Comparison of ENCODE assay signal across 23 mouse cellular contexts in genomic region chrX:112801113-112801512, GRCm38 (mm10).
"Had no signal": no experiment of that assay in that cellular context is flagged by ENCODE, and none has a peak within 500 bp of the region (broad histone marks: within the 10 kb centered on the region; RNA-seq: fewer than 3 reads in every experiment).

No protein-coding gene starts in this region.

- H3K9me3 ChIP-seq: heart, embryonic 13.5 days; heart, embryonic 15.5 days; hindbrain, embryonic 13.5 days; hindbrain, embryonic 15.5 days; limb, embryonic 13.5 days; limb, embryonic 15.5 days; liver, embryonic 12.5 days had no signal

- H3K4me3 ChIP-seq: heart, adult 2 months; heart, embryonic 13.5 days; heart, embryonic 15.5 days; hindbrain, embryonic 13.5 days; hindbrain, embryonic 15.5 days; layer of hippocampus, adult 2 months; limb, embryonic 13.5 days; limb, embryonic 15.5 days; liver, embryonic 12.5 days had no signal

- H3K27me3 ChIP-seq: heart, embryonic 13.5 days; heart, embryonic 15.5 days; hindbrain, embryonic 13.5 days; hindbrain, embryonic 15.5 days; limb, embryonic 13.5 days; limb, embryonic 15.5 days; liver, embryonic 12.5 days had no signal

- H3K27ac ChIP-seq: heart, adult 2 months; heart, embryonic 13.5 days; heart, embryonic 15.5 days; hindbrain, embryonic 13.5 days; hindbrain, embryonic 15.5 days; hindbrain, postnatal 0 days; layer of hippocampus, adult 2 months; limb, embryonic 13.5 days; limb, embryonic 15.5 days; liver, embryonic 12.5 days had no signal

- H3K36me3 ChIP-seq: heart, embryonic 13.5 days; heart, embryonic 15.5 days; hindbrain, embryonic 13.5 days; hindbrain, embryonic 15.5 days; limb, embryonic 13.5 days; limb, embryonic 15.5 days; liver, embryonic 12.5 days had no signal

- H3K4me1 ChIP-seq: heart, embryonic 13.5 days; heart, embryonic 15.5 days; hindbrain, embryonic 13.5 days; hindbrain, embryonic 15.5 days; limb, embryonic 13.5 days; limb, embryonic 15.5 days; liver, embryonic 12.5 days had no signal

- H3K4me2 ChIP-seq: heart, embryonic 11.5 days; heart, embryonic 13.5 days; heart, embryonic 15.5 days; hindbrain, embryonic 13.5 days; hindbrain, embryonic 15.5 days; limb, embryonic 13.5 days; limb, embryonic 15.5 days; liver, embryonic 12.5 days had no signal

- ATAC-seq: hindbrain, postnatal 0 days; liver, embryonic 12.5 days had no signal

- DNase-seq: gastrocnemius, postnatal 14 days; gastrocnemius, postnatal 36 days; heart, adult 11 months; heart, adult 2 months; heart, postnatal 14 days; heart, postnatal 36 days; kidney, adult 11 months; kidney, adult 2 months; kidney, adult 9 months; kidney, postnatal 10 days; kidney, postnatal 25 days; kidney, postnatal 4 days; left cerebral cortex, postnatal 4 days had no signal

- H3K9ac ChIP-seq: heart, embryonic 13.5 days; heart, embryonic 15.5 days; hindbrain, embryonic 13.5 days; hindbrain, embryonic 15.5 days; limb, embryonic 13.5 days; limb, embryonic 15.5 days; liver, embryonic 12.5 days had no signal
